Mouse (Mus musculus) embryonic facial prominence, embryonic 10.5 days (tissue): ENCODE results near the gene Atp4b. TPM values are rescaled to one million over a fixed set of nuclear protein-coding genes. Genes with fewer than 3 reads are reported as not detected.

ENCODE experiments used
- DNase-seq: peaks from one replicate; pipeline ENCODE4 v3.0.0-alpha.2; 2017; ENCODE audit warnings: low spot score
- H3K27ac ChIP-seq: fragments of 300-500 bp; sonication (generic); replicated peaks from 2 replicates; pipeline ENCODE4 v1.5.1; 2016; ENCODE audit warnings: mild to moderate bottlenecking
- H3K27me3 ChIP-seq: fragments of 300-500 bp; sonication (generic); replicated peaks from 2 replicates; pipeline ENCODE4 v1.6.1; 2016; ENCODE audit warnings: low read depth, mild to moderate bottlenecking; ENCODE audit not compliant: poor library complexity, severe bottlenecking
- H3K36me3 ChIP-seq: fragments of 300-500 bp; sonication (generic); replicated peaks from 2 replicates; pipeline ENCODE4 v1.6.1; 2016; ENCODE audit warnings: mild to moderate bottlenecking, moderate library complexity
- H3K4me1 ChIP-seq: fragments of 300-500 bp; sonication (generic); 2 replicates; pipeline ENCODE4 v1.6.1; 2016
- H3K4me3 ChIP-seq: fragments of 300-500 bp; sonication (generic); 2 replicates; pipeline ENCODE4 v1.5.1; 2016; ENCODE audit warnings: mild to moderate bottlenecking, moderate library complexity
- H3K9me3 ChIP-seq: fragments of 300-500 bp; sonication (generic); 2 replicates; pipeline ENCODE4 v1.6.1; 2016; ENCODE audit warnings: mild to moderate bottlenecking
- WGBS: fragments of 180-500 bp; shearing (Covaris S2); methylation state at CpG from one replicate; pipeline ENCODE4 v1.1.7; 2016; 5-methylcytosine and 5-hydroxymethylcytosine counted together
- polyA plus RNA-seq: library from polyadenylated mRNA; unstranded; fragments of >200 nt; fragmentation: Nextera tagmentation; extraction: Ambion mirVana; gene quantifications from 2 replicates; pipeline ENCODE4 v1.2.1, GENCODE M21; 2016

Gene Atp4b
- polyA plus RNA-seq, 1 experiment from 2014 or later: not detected

GRCm38 (mm10) chr8:13413823-13414390 is 17.3 kb upstream of the Atp4b start:
- 54% methylated on average over 12 of the region's 12 CpGs for WGBS

GRCm38 (mm10) chr8:13412891-13413558 is 16.4 kb upstream of the Atp4b start:
- no peak overlapping the region for H3K27ac ChIP-seq
- no peaks in the 10 kb centered on the region for H3K4me1 ChIP-seq
- H3K36me3 ChIP-seq: no peaks in the 10 kb centered on the region
- peak; percentile 74 for DNase-seq
- no peak overlapping the region for H3K4me3 ChIP-seq
- no peaks in the 10 kb centered on the region for H3K27me3 ChIP-seq
- no peaks in the 10 kb centered on the region for H3K9me3 ChIP-seq
- WGBS: 61% methylated on average over 13 of the region's 13 CpGs

More at GRCm38 (mm10) chr8:13413823-13414390, 17.3 kb upstream of the Atp4b start:
- H3K27ac ChIP-seq: no peak overlapping the region
- H3K27me3 ChIP-seq: no peaks in the 10 kb centered on the region
- H3K9me3 ChIP-seq: no peaks in the 10 kb centered on the region
- no peaks in the 10 kb centered on the region for H3K4me1 ChIP-seq
- no peak for DNase-seq
- H3K36me3 ChIP-seq: no peaks in the 10 kb centered on the region
- no peak overlapping the region for H3K4me3 ChIP-seq

- WGBS: 33% methylated on average over 6 of the region's 6 CpGs
- no peaks in the 10 kb centered on the region for H3K9me3 ChIP-seq
- no peak overlapping the region for H3K4me3 ChIP-seq
- H3K27ac ChIP-seq: no peak overlapping the region
- no peaks in the 10 kb centered on the region for H3K27me3 ChIP-seq
- no peaks in the 10 kb centered on the region for H3K36me3 ChIP-seq
- H3K4me1 ChIP-seq: no peaks in the 10 kb centered on the region
- peak; percentile 78 for DNase-seq
Measured at GRCm38 (mm10) chr8:13411597-13411996, 15.0 kb upstream of the Atp4b start.

- no peaks in the 10 kb centered on the region for H3K36me3 ChIP-seq
- no peaks in the 10 kb centered on the region for H3K9me3 ChIP-seq
- 81% methylated on average over 5 of the region's 5 CpGs for WGBS
- H3K27ac ChIP-seq: no peak overlapping the region
- H3K4me3 ChIP-seq: no peak overlapping the region
- H3K27me3 ChIP-seq: no peaks in the 10 kb centered on the region
- H3K4me1 ChIP-seq: no peaks in the 10 kb centered on the region
- DNase-seq: no peak
Measured at GRCm38 (mm10) chr8:13406011-13406410, 9.4 kb upstream of the Atp4b start.

GRCm38 (mm10) chr8:13404666-13405131 is 8.1 kb upstream of the Atp4b start, which contains the start of gene Grk1:
Grk1 (plus strand) TSS chr8:13405081.
- no peak within 1 kb of the TSS for H3K4me3 ChIP-seq
- DNase-seq: no peak
- H3K27me3 ChIP-seq: no peaks in the 10 kb centered on the region
- no peaks in the 10 kb centered on the region for H3K4me1 ChIP-seq
- H3K9me3 ChIP-seq: no peaks in the 10 kb centered on the region
- H3K27ac ChIP-seq: no peak within 1 kb of the TSS
- H3K36me3 ChIP-seq: no peaks in the 10 kb centered on the region
- 85% methylated on average over 5 of the region's 5 CpGs for WGBS

GRCm38 (mm10) chr8:13403517-13403916 is 6.9 kb upstream of the Atp4b start:
- WGBS: 65% methylated on average over 6 of the region's 6 CpGs
- Histone ChIP-seq H3K27me3 (no peaks in the 10 kb centered on the region), H3K4me1 (no peaks in the 10 kb centered on the region), H3K27ac (no peak overlapping the region), H3K4me3 (no peak overlapping the region), H3K36me3 (no peaks in the 10 kb centered on the region), H3K9me3 (no peaks in the 10 kb centered on the region)
- DNase-seq: no peak

GRCm38 (mm10) chr8:13393869-13394268 is 2.8 kb downstream of the Atp4b start:
- Histone ChIP-seq H3K36me3 (no peaks in the 10 kb centered on the region), H3K27ac (no peak overlapping the region), H3K27me3 (no peaks in the 10 kb centered on the region), H3K4me3 (no peak overlapping the region), H3K4me1 (no peaks in the 10 kb centered on the region), H3K9me3 (no peaks in the 10 kb centered on the region)
- 93% methylated on average over 7 of the region's 7 CpGs for WGBS
- no peak for DNase-seq

- no peak overlapping the region for H3K4me3 ChIP-seq
- 74% methylated on average over 2 of the region's 2 CpGs for WGBS
- H3K4me1 ChIP-seq: no peaks in the 10 kb centered on the region
- DNase-seq: no peak
- H3K27ac ChIP-seq: no peak overlapping the region
- H3K9me3 ChIP-seq: no peaks in the 10 kb centered on the region
- no peaks in the 10 kb centered on the region for H3K36me3 ChIP-seq
- H3K27me3 ChIP-seq: no peaks in the 10 kb centered on the region
Measured at GRCm38 (mm10) chr8:13388744-13389143, 7.9 kb downstream of the Atp4b start.

- H3K27me3 ChIP-seq: no peaks in the 10 kb centered on the region
- 85% methylated on average over 8 of the region's 8 CpGs for WGBS
- no peaks in the 10 kb centered on the region for H3K9me3 ChIP-seq
- 0 out of 2 replicates have a peak, but pooled peaks cover under 1% of the 10 kb centered on the region for H3K36me3 ChIP-seq
- no peak overlapping the region for H3K27ac ChIP-seq
- H3K4me3 ChIP-seq: no peak overlapping the region
- H3K4me1 ChIP-seq: no peaks in the 10 kb centered on the region
- no peak for DNase-seq
Measured at GRCm38 (mm10) chr8:13387728-13388127, 8.9 kb downstream of the Atp4b start.

- WGBS: 78% methylated on average over 13 of the region's 13 CpGs
- no peaks in the 10 kb centered on the region for H3K4me1 ChIP-seq
- no peak for DNase-seq
- no peak overlapping the region for H3K4me3 ChIP-seq
- no peaks in the 10 kb centered on the region for H3K9me3 ChIP-seq
- H3K27ac ChIP-seq: no peak overlapping the region
- H3K36me3 ChIP-seq: peaks cover 14% of the 10 kb centered on the region; the same call in 1 of the 2 replicates
- H3K27me3 ChIP-seq: no peaks in the 10 kb centered on the region
Measured at GRCm38 (mm10) chr8:13386366-13386765, 10.3 kb downstream of the Atp4b start.

GRCm38 (mm10) chr8:13382999-13383398 is 13.6 kb downstream of the Atp4b start:
- 92% methylated on average over 4 of the region's 4 CpGs for WGBS
- Histone ChIP-seq H3K4me3 (no peak overlapping the region), H3K4me1 (no peaks in the 10 kb centered on the region), H3K9me3 (no peaks in the 10 kb centered on the region), H3K27ac (no peak overlapping the region), H3K27me3 (no peaks in the 10 kb centered on the region), H3K36me3 (peaks cover 45% of the 10 kb centered on the region)
- DNase-seq: no peak

GRCm38 (mm10) chr8:13382536-13382935 is 14.1 kb downstream of the Atp4b start:
- 87% methylated on average over 3 of the region's 3 CpGs for WGBS
- Histone ChIP-seq H3K4me3 (no peak overlapping the region), H3K4me1 (no peaks in the 10 kb centered on the region), H3K27me3 (no peaks in the 10 kb centered on the region), H3K9me3 (no peaks in the 10 kb centered on the region), H3K27ac (no peak overlapping the region), H3K36me3 (peaks cover 49% of the 10 kb centered on the region)
- no peak for DNase-seq

GRCm38 (mm10) chr8:13381630-13382029 is 15.0 kb downstream of the Atp4b start:
- H3K9me3 ChIP-seq: no peaks in the 10 kb centered on the region
- no peak overlapping the region for H3K4me3 ChIP-seq
- 90% methylated on average over 7 of the region's 7 CpGs for WGBS
- peaks cover 58% of the 10 kb centered on the region for H3K36me3 ChIP-seq
- DNase-seq: no peak
- no peaks in the 10 kb centered on the region for H3K4me1 ChIP-seq
- H3K27me3 ChIP-seq: no peaks in the 10 kb centered on the region
- H3K27ac ChIP-seq: no peak overlapping the region
